Mouse (Mus musculus) bone marrow, adult 2 months (tissue): ENCODE results near the gene Zc3h12a.

Source experiments
- CTCF ChIP-seq: fragments of 200-500 bp; IDR thresholded peaks from 2 replicates; pipeline ENCODE4 v1.5.1; 2011; ENCODE audit warnings: low read length, control low read depth; ENCODE audit not compliant: control insufficient read depth, insufficient read depth
- POLR2A ChIP-seq: fragments of 200-500 bp; IDR thresholded peaks from 2 replicates; pipeline ENCODE4 v1.6.1; 2011; ENCODE audit warnings: low read depth, mild to moderate bottlenecking, control low read depth, low read length, borderline replicate concordance; ENCODE audit not compliant: control insufficient read depth

DNA sequence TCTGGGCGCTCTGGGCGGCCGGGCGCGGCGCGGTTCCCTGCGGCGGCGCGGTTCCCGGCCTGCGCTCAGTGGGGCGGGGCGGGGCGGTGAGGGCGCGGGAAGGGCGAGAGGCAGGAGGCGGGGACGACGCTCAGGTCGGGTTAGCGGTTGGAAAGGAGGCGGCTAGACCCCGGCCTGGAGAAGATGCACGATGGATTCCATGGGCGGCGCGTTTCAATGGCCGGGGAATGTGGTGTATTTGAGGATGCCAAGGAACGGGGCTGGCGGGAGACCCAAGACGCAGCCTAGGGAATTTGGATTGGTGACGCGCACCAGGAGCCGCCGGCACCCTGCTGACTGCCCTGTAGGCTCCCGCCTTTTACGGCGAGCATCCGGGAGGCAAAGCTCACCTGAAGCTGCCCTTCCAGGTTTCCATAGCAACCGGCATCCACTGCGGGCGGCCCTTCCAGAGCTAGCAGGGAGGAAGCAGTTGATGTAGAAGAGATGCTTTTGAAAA is 42.2 kb downstream of the Zc3h12a start:
- TF ChIP-seq CTCF = no peak
- no peak for TF ChIP-seq POLR2A
